22 mouse cellular contexts compared by ENCODE assay signal in genomic region chr9:119776661-119777060, GRCm38 (mm10). TPM values are rescaled to one million over a fixed set of nuclear protein-coding genes. Genes with fewer than 3 reads are reported as not detected.
DNase-seq lines count a peak whose midpoint lies in the region; ATAC-seq lines count a peak whose summit lies in the region.
"Had no signal": no experiment of that assay in that cellular context is flagged by ENCODE, and none has a peak within 500 bp of the region (broad histone marks: within the 10 kb centered on the region; RNA-seq: fewer than 3 reads in every experiment).

No protein-coding gene starts in this region.

- no peak for ATAC-seq in kidney, embryonic 16.5 days (ENCODE audit: low FRiP score, low TSS enrichment)
- no peak for ATAC-seq in kidney, embryonic 14.5 days (ENCODE audit: low FRiP score, low TSS enrichment)
- ATAC-seq: forebrain, embryonic 14.5 days had no signal

- no peak overlapping the region for H3K4me3 ChIP-seq in kidney, embryonic 16.5 days (ENCODE audit: low read length)
- H3K4me3 ChIP-seq in kidney, embryonic 14.5 days (ENCODE audit: low read length), result no peak overlapping the region
- H3K4me3 ChIP-seq: embryonic facial prominence, embryonic 13.5 days; embryonic facial prominence, embryonic 15.5 days; erythroblast, embryonic 14.5 days; forebrain, embryonic 10.5 days; forebrain, embryonic 12.5 days had no signal

- H3K9me3 ChIP-seq in kidney, embryonic 16.5 days (ENCODE audit: low read length), result no peaks in the 10 kb centered on the region
- H3K9me3 ChIP-seq in kidney, embryonic 14.5 days (ENCODE audit: control insufficient read depth, low read length), result no peaks in the 10 kb centered on the region
- H3K9me3 ChIP-seq: embryonic facial prominence, embryonic 13.5 days; embryonic facial prominence, embryonic 15.5 days had no signal

- 80% methylated on average over 7 of the region's 7 CpGs for WGBS in kidney, embryonic 16.5 days
- 86% methylated on average over 7 of the region's 7 CpGs for WGBS in kidney, embryonic 14.5 days

- no peak overlapping the region for H3K4me2 ChIP-seq in kidney, embryonic 16.5 days (replicated peaks; ENCODE audit: low read depth, low read length)
- no peak overlapping the region for H3K4me2 ChIP-seq in kidney, embryonic 14.5 days (replicated peaks; ENCODE audit: low read depth, low read length)
- H3K4me2 ChIP-seq: embryonic facial prominence, embryonic 13.5 days; embryonic facial prominence, embryonic 15.5 days; forebrain, embryonic 12.5 days had no signal

- no peak overlapping the region for H3K27ac ChIP-seq in kidney, embryonic 16.5 days (ENCODE audit: low read length)
- no peak overlapping the region for H3K27ac ChIP-seq in kidney, embryonic 14.5 days (ENCODE audit: low read depth, low read length)
- H3K27ac ChIP-seq: embryonic facial prominence, embryonic 13.5 days; embryonic facial prominence, embryonic 15.5 days; forebrain, embryonic 10.5 days; forebrain, embryonic 12.5 days had no signal

- H3K36me3 ChIP-seq in kidney, embryonic 16.5 days (ENCODE audit: insufficient read depth, low read length), result no peaks in the 10 kb centered on the region
- H3K36me3 ChIP-seq in kidney, embryonic 14.5 days (ENCODE audit: control insufficient read depth, insufficient read depth, low read length), result no peaks in the 10 kb centered on the region
- H3K36me3 ChIP-seq: embryonic facial prominence, embryonic 13.5 days; embryonic facial prominence, embryonic 15.5 days; forebrain, embryonic 10.5 days; forebrain, embryonic 12.5 days had no signal

- no peaks in the 10 kb centered on the region for H3K27me3 ChIP-seq in kidney, embryonic 16.5 days (ENCODE audit: insufficient read depth, low read length)
- H3K27me3 ChIP-seq in kidney, embryonic 14.5 days (ENCODE audit: control insufficient read depth, insufficient read depth, low read length), result no peaks in the 10 kb centered on the region
- H3K27me3 ChIP-seq: embryonic facial prominence, embryonic 13.5 days; embryonic facial prominence, embryonic 15.5 days; forebrain, embryonic 12.5 days had no signal

- H3K4me1 ChIP-seq in kidney, embryonic 16.5 days (ENCODE audit: insufficient read depth, low read length), result no peaks in the 10 kb centered on the region
- H3K4me1 ChIP-seq in kidney, embryonic 14.5 days (ENCODE audit: control insufficient read depth, insufficient read depth, low read length), result no peaks in the 10 kb centered on the region
- H3K4me1 ChIP-seq: embryonic facial prominence, embryonic 13.5 days; embryonic facial prominence, embryonic 15.5 days; forebrain, embryonic 10.5 days; forebrain, embryonic 12.5 days had no signal

- H3K9ac ChIP-seq in kidney, embryonic 16.5 days (replicated peaks; ENCODE audit: low read length), result no peak overlapping the region
- no peak overlapping the region for H3K9ac ChIP-seq in kidney, embryonic 14.5 days (ENCODE audit: low read depth, low read length)
- H3K9ac ChIP-seq: embryonic facial prominence, embryonic 13.5 days; embryonic facial prominence, embryonic 15.5 days; forebrain, embryonic 12.5 days had no signal

- peak; percentile 5 for DNase-seq in kidney, adult 18-20 months
- no peak for DNase-seq in kidney, postnatal 10 days
- DNase-seq in kidney, adult 8-10 months, result peak; percentile 15 to 44
- DNase-seq in kidney, postnatal 36 days, result peak; percentile 11 to 59
- DNase-seq: adrenal gland, adult 2 months; adrenal gland, postnatal 10 days; adrenal gland, postnatal 25 days; cerebellum, adult 11 months; cerebellum, adult 18-20 months; cerebellum, adult 8-10 months; cerebellum, adult 9-11 months; cerebellum, postnatal 14 days; cerebellum, postnatal 36 days; embryo, embryonic 11 days had no signal

RNA-seq across cellular contexts. Expression of gene Scn11a, which starts 48.6 kb away (rescaled TPM):
- polyA plus RNA-seq in kidney, embryonic 16.5 days (2015; fragmentation: Nextera tagmentation; extraction: Ambion mirVana), result 0.05 and 0.09 TPM in 2 replicates
- 0.04 and 0.06 TPM in 2 replicates for polyA plus RNA-seq in kidney, embryonic 14.5 days (2014; fragmentation: Nextera tagmentation; extraction: Ambion mirVana)
- polyA plus RNA-seq: adrenal gland, adult 2 months; embryonic facial prominence, embryonic 13.5 days; erythroblast, embryonic 14.5 days had no signal

RNA-seq across cellular contexts. Expression of gene Scn10a, which starts 57.5 kb away (rescaled TPM):
- 0.02 TPM in 1 of 2 replicates, not detected in the other for polyA plus RNA-seq in kidney, embryonic 16.5 days (2015; fragmentation: Nextera tagmentation; extraction: Ambion mirVana)
- polyA plus RNA-seq in kidney, embryonic 14.5 days (2014; fragmentation: Nextera tagmentation; extraction: Ambion mirVana), result not detected in 2 replicates
- polyA plus RNA-seq: adrenal gland, adult 2 months; embryonic facial prominence, embryonic 13.5 days; erythroblast, embryonic 14.5 days; forebrain, embryonic 10.5 days had no signal
